Mouse (Mus musculus) adrenal gland, adult 2 months (tissue): ENCODE data around the gene Gm10570. TPM values are rescaled to one million over a fixed set of nuclear protein-coding genes. Genes with fewer than 3 reads are reported as not detected.

ENCODE experiments used
- DNase-seq: peaks from one replicate; pipeline ENCODE4 v3.0.0; 2021
- long read RNA-seq: library from polyadenylated mRNA; stranded (forward); transcript quantifications from one replicate; pipeline ENCODE4 v2.0.0, GENCODE M21; 2021
- polyA plus RNA-seq: library from polyadenylated mRNA; depleted of rRNA; stranded (reverse); fragments of >200 nt; gene quantifications from 2 replicates; pipeline ENCODE4 v1.2.3, GENCODE M21; 2012; rRNA removed
- total RNA-seq, 2 experiments: library from RNA; stranded (reverse); gene quantifications; 2 replicates each; pipeline ENCODE4 v1.2.3; 2021

Gene Gm10570
- total RNA-seq = not detected
- 0.34 and 0.64 TPM in 2 replicates for polyA plus RNA-seq
- long read RNA-seq, partial matches to known transcripts = 0 of 1 reads
- long read RNA-seq, other reads (novel, unspliced or antisense) = 0 of 1 reads

DNA sequence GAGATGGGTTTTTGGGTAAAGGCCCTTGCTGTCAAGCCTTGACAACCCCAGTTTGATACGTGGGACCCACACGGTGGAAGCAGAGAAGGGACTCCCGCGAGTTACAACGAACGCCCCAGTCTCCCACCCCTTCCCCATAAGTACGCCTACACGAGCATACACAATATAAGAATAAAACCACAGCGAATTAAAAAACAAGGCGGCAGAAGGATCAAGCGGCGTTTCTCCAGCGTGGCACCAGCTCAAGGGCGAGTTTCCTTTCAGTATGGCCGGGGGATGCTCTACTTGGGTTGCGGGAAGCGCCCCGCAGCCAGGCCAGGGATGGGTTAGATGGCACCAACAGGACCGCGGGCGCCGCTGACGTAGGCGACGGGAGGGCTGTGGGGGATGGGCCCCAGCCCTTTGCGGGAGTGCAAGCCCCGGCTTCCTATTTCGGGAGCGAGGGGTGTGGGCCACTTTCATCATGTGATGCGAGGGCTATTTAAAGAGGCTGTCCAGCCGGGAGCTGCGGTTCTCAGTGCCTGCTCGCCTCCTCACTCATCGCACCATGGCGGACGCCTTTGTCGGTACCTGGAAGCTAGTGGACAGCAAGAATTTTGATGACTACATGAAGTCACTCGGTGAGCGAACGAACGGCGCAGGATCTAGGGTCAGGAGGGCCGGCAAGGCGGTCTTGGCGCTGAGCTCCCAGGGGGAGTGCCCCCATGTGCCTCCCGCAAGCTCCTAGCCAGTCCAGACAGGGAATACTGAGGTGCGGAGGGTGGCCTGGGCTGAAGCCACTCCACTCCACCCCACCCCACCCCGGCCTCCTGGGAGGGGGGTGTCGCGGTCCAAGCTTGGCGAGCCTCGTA is at the start of gene Gm10570, which contains the start of gene Fabp3:
Gene Gm10570 (minus strand): TSS at position 444 of the 851 bp plus-strand sequence.
Gene Fabp3 (plus strand): TSS at position 365 of the 851 bp plus-strand sequence.
- DNase-seq = no peak

DNA sequence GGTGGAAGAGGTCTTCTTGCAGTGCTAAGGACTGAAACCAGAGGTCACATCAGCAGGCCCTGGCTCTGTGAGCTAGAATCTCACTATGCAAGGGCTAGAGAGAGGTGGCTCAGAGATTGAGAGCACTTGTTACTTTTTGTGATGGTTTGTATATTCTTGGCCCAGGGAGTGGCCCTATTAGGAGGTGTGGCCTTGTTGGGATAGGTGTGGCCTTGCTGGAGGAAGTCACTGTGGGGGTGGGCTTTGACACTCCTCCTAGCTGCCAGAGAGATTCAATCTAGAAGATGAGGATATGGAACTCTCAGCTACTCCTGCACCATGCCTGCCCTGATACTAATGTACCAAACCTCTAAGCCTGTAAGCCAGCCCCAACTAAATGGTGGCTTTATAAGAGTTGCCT is 49.5 kb upstream of the Gm10570 start:
- DNase-seq = no peak

DNA sequence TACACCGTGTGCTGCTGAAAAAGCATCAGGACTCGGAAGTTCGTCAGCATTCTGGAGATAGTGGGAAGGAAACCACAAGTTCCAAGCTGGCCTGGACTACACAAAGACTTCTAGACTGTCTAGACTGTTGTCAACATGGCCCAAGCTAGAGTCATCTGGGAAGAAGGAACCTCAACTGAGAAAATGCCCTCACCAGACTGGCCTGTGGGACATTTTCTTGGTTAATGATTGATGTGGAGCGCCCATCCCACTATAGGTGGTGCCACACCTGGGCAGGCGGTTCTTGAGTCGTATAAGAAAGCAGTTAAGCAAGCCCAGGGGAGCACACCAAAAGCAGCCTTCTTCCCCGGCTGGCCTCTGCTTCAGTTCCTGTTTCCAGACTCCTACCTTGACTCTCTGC is 44.1 kb upstream of the Gm10570 start:
- DNase-seq = no peak

DNA sequence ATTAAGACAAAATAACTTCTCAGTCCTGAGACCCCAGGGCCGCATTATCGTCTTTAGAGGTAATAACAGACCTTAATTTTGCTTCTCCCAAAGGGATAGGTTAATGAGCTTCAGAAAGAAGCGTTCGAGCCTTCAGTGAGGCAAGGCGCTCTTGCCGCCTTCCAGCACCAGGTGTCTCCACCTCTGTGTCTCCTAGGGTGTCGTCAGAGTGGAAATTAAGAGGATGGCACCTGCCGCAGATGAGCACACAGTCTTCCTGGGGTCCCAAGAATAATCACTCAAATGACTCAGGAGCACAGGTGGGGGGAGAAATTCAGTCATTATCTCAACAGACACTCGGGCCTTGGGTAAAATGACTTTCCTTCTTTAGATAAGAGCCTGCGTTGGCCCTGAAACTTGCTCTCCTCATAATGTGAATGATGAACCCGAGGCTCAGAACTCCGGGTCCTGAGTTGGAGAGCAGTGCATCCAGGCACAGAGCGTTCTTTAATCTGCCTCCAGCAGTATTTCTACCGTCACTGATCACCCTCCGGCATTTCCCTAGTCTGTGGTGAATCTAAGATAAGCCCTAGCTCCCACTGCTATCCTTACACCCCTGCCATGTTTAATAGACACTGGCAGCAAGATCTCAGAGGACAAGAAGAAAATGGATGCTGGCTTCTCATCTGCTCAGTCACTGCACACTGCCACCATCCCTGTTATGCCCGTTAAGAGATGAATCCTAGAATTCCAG is 42.4 kb upstream of the Gm10570 start:
- DNase-seq = no peak

DNA sequence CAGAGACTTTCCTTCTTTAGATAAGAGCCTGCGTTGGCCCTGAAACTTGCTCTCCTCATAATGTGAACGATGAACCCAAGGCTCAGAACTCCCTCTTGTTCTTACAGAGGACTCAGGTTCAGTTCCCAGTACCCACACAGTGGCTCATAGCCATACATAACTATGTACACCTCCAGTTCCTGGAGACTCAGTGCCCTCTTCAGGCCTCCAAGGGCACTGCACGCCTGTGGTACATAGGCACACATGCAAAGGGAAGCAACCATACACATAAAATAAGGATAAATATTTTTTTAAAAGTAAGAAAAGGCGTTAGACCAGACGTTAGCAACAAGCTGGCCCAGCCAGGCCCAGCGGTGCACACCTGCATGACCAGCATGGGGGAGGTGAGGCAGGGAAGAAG is 41.2 kb upstream of the Gm10570 start:
- DNase-seq = no peak

DNA sequence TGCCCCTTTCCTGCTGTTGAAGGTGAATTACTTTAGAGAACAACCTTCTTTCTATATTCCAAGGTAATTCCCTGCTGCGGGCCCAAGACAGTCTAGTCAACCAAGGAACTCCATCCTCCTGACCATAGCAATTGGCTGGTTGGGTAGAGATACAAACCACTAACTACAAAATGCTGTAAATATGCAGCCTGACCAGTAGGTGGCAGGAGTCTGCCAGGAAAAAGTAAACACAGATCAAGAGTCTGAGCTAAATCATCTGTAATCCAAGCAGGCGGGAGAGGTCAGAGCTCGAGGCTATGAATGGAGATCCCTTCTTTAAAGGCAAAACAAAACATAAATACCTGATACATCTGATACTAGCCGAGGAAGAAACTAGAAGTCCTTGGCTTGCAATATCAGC is 33.2 kb upstream of the Gm10570 start:
- peak; percentile 61 for DNase-seq

DNA sequence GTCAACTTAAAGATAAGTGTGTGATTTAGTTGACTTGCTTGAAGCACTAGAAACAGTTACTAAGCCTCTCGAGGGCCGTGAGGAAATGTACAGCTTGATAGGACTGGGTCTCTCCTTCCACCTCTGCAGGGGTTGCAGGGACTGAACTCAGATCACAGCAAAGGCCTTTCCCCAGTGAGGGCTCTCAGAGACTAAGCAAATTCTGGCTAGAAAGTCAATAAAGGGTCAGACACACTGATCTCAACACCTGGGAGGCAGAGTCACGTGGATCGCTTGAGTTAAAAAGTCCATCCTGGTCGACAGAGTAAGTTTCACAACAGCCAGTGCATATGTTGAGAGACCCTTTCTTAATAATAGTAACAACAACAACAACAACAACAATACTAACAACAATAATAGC is 27.4 kb upstream of the Gm10570 start:
- no peak for DNase-seq

DNA sequence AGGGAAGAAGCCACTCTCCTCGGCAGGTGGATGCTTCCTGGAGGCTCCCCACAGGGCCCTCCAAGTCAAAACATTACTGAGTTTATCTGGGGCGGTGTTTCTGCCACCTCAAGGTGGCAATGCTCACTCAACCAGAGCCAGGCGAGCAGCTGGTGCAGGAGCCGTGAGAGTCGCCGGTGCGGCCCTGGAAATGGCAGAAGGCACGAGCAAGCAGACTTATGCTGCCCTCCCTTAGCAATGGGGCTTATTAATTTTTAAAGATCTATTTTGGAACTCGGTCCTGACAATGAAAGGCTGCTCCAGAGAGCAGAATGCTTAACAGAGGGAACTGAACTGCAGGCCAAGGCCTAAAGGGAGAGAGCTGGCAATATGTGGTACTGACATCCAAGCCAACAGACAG is 18.9 kb upstream of the Gm10570 start:
- DNase-seq = no peak

DNA sequence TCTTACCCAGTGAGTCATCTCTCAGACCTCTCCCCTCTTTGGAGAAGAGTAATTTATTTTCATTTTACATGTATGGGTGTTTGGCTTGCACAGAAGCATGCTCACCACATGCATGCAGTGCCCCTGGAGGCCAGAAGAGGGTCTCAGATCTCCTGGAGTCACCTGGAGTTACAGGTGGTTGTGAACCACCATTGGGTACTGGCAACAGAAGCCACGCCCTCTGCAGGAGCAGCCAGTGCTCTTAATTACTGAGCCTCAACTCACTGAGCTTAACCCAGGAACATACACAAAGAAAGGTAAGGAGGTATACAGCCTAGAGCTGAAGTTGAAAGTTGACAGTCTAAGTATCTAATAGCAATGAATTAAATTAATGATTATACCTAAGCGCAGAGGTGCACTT is 17.0 kb upstream of the Gm10570 start:
- DNase-seq = no peak

DNA sequence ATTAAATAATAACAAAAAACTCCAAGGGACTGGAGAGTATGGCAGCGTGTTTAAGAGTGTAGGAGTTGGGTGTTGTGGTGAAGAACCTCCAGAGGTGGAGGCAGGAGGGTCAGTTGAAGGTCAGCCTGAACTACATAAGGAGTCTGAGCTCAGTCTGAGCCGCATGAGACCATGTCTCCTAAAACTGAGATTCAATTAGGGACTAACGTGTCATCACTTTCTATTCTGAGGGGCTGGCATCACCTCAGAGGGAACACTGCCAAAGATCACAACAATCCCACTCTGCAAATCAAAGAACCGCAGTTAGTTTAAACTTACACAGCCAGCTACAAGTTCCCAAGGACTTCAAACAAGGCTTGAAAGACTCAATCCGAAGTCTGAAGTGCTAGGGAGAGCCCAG is 15.1 kb upstream of the Gm10570 start:
- DNase-seq = no peak

DNA sequence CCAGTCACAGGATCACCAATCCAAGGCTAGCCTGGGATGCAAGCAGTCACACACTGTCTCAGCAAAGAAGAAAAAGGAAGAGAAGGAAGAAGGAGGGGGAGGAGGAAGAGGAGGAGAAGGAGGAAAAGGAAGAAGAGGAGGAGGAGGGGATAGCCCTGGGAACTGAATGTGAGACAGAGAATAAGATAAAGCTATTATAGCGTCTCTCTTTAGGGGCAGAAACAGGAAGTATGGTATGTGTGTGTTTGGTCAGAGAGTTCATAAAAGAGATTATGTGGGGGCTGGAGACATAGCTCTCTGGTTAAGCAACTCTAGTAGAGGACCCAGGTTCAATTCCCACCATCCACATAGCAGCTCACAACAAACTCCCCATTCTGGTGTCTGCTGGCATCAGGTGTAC is 14.7 kb upstream of the Gm10570 start:
- no peak for DNase-seq

DNA sequence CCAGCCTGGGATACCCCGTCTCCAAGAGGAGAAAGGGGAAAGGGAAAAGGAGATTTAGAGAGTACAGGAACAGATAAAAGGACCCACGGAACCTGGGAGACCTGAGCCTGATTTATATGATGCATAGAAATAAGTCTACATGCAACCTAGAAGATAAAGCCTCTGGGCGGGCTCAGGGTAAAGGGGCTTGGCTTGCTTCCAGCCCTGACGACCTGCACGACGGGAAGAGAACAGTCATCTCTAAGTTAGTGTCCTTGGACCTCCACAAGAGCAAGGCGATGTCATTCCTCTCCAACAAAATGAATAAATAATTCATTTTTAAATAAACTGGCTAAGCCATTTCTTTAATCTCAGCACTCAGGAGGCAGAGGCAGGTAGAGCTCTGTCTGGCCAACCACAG is 14.1 kb upstream of the Gm10570 start:
- DNase-seq = no peak

DNA sequence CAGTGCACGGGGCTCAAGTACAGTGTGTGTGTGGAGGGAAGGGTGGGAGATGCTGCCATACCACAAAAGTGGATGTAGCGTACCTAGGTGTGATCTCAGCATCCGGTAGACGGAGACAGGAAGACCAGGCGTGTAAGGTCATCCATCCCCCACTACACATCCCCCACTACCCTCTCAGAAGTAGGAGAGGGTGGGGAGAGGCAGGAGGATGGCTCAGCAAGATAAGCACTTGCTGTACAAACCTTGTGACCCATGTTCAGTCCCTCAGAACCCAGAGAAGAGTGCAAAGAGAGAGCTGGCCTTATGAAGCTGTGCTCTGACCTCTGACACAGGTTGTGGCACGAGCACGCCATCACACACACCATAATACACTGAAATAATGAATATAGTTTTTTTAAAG is 13.2 kb upstream of the Gm10570 start:
- no peak for DNase-seq

DNA sequence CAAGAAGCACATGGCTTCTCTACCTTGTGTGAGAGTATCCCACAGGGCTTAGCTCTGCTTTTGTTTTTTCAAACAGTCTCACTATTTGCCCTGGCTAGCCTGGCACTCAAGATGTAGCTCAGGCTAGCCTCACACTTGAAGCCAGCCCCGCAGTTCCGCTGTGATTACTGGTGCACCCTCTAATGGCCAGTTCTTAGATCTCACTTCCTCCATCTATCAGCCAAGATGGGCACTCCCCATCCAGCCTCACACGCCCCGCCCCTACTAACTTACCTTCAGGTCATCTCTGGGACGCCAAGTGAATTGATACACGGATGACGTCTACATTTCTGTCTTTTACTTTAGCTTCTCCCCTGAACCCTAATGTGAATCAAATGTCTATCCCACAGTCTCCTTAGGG is 11.1 kb upstream of the Gm10570 start:
- no peak for DNase-seq

DNA sequence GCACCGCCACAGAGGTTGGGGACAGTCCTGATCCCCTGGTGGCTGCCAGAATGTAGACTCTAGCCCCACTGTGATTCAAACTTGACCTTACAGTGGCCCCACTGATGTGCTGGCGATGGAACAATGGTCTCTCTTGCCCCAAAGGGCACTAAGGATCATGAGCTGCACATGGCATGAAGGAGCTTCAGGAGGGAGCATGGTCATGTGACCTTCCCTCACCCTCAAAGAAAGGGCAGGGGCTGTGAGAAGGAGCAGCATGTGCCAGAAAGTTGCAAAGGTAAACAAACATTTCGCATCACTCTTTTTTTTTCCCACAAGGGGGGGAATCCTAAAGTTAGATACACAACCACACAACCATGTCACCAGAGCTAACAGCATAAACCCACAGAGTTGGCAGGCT is 9.6 kb upstream of the Gm10570 start:
- no peak for DNase-seq

DNA sequence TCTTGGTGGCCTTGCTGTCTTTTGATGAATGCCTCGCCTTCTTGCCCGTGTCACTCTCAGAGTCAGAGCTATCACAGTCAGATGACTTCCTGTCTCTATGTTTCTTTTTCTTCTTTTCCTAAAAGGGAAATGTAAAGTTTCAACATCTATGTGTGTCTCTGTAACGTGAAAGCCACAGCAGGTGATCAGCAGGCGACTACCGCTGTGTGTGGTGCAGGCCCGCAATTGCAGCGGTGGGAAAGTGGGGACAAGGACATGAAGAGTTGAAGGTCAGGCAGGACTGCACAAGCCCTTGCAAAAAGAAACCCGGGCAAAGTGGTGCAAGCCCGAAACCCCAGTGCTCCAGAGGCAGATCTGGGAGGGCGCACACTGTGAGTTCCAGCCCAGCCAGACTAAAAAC is 8.2 kb upstream of the Gm10570 start:
- DNase-seq = peak; percentile 63

DNA sequence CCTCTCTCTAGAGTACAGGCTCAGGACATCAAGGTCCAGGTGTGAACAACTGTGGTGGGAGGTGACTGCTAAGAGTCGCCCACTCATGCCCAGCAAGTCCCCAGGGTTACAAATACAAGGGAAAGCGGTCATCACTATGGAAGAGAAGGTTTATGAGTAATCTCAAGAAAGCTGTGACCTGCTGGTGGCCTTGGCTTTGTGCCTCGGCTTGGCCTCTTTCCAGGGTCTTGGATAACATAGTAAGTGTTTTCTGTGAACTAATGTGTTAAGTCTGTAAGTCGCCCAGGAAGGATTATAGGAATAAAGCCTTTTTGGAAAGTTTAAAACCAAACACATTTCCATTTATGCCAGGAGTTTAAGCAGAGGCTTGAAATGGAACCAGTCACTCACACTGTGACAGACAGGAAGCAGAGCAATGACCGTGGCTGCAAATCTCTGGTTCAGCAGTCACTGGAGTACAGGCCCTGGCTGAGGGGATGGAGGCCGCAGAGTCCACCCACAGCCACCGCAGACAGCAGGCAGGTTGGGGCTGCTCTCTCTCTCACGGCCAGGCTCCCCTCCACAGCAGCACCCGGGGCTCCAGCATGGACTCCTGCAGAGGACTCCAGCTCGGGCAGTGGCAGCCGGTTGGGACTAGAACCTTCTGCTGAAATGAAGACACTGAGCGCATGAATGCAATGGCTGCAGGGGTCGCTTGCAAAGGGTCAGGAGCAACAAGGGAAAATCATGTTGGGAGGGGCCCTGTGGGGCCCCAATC is 7.5 kb upstream of the Gm10570 start:
- peak; percentile 91 for DNase-seq

DNA sequence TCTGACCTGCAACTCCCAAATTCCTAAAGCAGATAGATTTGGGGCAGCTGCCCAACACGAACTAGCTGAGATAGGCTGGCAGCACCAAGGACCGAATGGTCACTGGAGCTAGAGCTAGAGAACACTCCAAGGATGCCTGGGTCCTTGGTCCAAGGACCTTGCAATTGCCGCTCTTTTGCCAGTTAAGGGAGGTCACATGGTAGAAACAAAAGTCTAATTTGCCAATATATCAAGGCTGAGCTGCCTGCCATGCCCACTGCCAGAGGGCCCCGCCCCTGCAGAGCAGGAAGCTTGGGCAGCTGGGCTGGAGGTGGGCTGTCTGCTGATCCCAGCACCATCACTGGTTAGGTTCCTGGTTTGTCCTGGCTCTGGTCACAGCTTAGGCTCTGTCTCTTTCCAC is 5.1 kb upstream of the Gm10570 start:
- DNase-seq = no peak

DNA sequence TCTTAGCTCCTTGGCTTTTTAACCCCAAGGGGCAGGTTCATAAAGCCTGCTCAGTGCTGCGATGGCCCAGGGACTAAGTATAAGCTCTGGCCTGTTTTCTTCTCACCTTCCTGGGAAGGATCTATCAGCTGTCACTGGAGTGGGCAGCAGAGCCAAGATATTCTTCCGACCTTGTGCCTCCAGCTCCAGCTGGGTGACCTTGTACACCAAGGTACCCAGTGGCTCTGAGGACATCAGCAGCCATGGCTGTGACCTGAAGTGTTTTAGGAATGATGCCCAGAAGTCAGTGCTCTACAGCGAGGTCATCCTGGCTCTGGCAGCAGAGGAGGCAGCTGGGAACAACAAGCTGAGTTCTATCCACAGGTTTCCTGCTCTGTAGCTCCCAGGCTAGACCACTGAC is 4.1 kb upstream of the Gm10570 start:
- no peak for DNase-seq

DNA sequence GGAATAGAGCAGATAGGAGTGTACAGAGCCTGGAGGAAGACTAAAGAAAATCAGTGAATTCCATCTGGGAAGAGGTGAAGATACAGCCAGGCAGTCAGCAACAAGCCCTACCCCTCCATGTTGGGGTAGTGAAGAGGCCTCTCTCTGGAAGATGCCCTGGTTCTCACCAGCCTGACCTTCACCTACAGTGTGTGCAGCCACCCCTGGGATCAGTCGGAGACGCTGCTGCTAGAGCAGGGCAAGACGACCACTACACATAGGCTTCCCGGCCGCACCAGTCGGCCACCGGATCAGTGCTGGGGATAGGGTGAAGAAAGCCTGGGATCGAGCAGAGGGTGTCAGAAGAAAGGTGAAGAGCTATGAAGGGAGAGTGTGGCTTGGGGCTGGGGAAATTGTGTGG is 780 bp upstream of the Gm10570 start:
- no peak for DNase-seq

DNA sequence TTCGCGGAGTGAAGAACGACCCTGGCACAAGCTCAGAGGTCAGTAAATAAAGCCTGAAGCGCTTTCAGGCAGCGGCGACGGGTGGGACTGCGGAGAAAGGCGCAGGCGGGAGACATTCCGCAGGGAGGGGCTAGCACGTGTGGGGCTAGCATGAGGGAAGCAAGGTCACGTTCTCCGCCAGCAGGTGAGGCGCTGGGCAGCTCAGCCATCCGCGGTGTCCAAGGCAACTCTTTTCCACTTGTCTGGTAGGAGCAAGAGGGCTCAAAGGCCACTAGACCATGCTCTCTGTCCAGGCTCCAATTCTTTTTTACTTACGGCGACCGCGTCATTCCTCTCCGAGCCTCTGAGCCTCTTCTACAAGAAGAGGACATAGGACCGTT is 633 bp downstream of the Gm10570 start:
- peak; percentile 67 for DNase-seq

DNA sequence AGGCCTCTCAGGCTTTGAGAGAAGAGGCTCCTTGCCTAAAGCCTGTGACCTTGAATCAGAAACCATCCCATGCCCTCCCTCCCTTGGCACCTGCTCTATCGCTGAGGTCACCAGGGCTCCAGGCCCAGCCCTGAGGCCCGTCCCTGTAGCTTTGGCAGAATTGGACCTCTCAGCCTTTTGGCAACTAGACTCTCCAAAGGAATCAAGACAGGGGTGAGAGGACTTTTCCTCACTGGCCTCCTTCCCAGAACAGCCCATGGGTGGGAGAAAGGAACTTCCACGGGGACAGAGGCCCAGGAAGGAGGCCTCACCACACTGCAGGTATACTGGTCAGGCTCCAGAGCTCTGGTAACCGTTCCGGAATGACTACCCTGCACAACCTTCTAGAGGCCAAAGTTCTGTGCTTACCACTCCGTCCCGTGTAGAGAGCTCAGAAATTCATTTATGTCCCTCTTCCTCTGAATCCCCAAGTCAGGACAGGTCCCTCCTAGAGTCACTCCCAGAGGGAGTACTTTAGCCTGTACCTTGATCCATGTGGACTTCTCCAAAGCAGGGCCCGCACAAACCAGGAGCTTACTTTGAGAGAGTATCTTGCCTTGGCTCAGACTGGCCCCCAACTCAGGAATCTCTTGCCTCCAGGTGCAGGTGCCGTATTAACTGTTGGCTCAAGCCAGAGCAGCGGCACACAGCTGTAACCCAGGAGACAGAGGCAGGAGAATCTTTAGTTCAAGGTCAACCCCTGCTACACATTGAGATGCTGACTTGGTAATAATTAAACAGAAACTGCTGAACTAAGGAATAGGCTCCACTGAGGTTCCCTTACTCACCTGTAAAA is 1.5 kb downstream of the Gm10570 start:
- peak; percentile 73 for DNase-seq
